Mouse (Mus musculus): ENCODE data around the gene Ubap2.

DNA sequence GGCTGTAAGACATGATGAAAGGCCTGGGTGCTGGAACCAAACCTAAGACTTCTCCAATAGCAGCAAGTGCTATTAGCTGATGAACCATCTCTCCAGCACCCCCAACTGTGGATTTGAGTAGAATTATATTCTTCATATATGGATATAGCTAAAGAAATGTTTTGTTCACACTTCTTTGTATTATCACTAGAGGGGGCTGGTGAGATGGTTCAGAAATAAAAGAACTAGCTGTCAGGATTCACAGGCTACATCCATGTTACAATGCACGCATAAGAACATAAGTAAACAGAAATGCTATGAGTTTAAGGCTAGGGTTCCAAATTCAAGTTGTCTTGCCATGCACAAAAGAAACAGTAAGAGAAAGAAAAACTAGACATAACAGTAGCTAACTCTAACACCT, 49.5 kb downstream of the Ubap2 start:
- no peak for TF ChIP-seq POLR2A (IDR thresholded peaks at IDR 0.05; ENCODE audit: control insufficient read depth, low read depth, low read length)
- no peak for TF ChIP-seq CTCF (IDR thresholded peaks at IDR 0.05; ENCODE audit: control insufficient read depth, insufficient read depth, insufficient replicate concordance, low read depth, low read length)

Measured in testis, adult 2 months (tissue).